ENCODE assay signal across 33 mouse cellular contexts in genomic region chr8:105688242-105688752, GRCm38 (mm10). TPM values are rescaled to one million over a fixed set of nuclear protein-coding genes. Genes with fewer than 3 reads are reported as not detected.
A peak's percentile ranks its signal among the peaks of the same experiment; 100 is the strongest.
DNase-seq lines count a peak whose midpoint lies in the region; ATAC-seq and TF ChIP-seq lines count a peak whose summit lies in the region.
"Had no signal": no experiment of that assay in that cellular context is flagged by ENCODE, and none has a peak within 500 bp of the region (broad histone marks: within the 10 kb centered on the region; RNA-seq: fewer than 3 reads in every experiment).

No protein-coding gene starts in this region.

- no peaks in the 10 kb centered on the region for H3K9me3 ChIP-seq in heart, embryonic 13.5 days
- 0 out of 2 replicates have a peak, but pooled peaks cover 3% of the 10 kb centered on the region for H3K9me3 ChIP-seq in heart, embryonic 10.5 days
- peaks cover 7% of the 10 kb centered on the region; the same call in 1 of the 2 replicates for H3K9me3 ChIP-seq in E14TG2a.4 (ENCODE audit: low read length)
- no peaks in the 10 kb centered on the region for H3K9me3 ChIP-seq in MEL (replicated peaks; ENCODE audit: insufficient read depth, low read length)
- H3K9me3 ChIP-seq in stomach, postnatal 0 days (ENCODE audit: control insufficient read depth, low read length) = no peaks in the 10 kb centered on the region
- H3K9me3 ChIP-seq: embryonic facial prominence, embryonic 13.5 days; forebrain, embryonic 13.5 days; heart, embryonic 15.5 days had no signal

- no peak overlapping the region for H3K4me2 ChIP-seq in heart, embryonic 13.5 days
- H3K4me2 ChIP-seq in stomach, postnatal 0 days (replicated peaks; ENCODE audit: low read depth) = no peak overlapping the region
- H3K4me2 ChIP-seq: embryonic facial prominence, embryonic 13.5 days; forebrain, embryonic 13.5 days; heart, embryonic 11.5 days; heart, embryonic 15.5 days; hindbrain, embryonic 14.5 days had no signal

- ATAC-seq in heart, embryonic 13.5 days (ENCODE audit: extremely low read depth, insufficient number of reproducible peaks, low FRiP score, low TSS enrichment) = no peak
- ATAC-seq in stomach, postnatal 0 days (ENCODE audit: low FRiP score, low TSS enrichment) = 0 out of 2 replicates have a peak, but pooled peaks have one; percentile 28
- no peak for ATAC-seq in megakaryocyte-erythroid progenitor cell, adult 5-6 weeks (replicated peaks; ENCODE audit: low FRiP score, low TSS enrichment, poor library complexity, severe bottlenecking)
- ATAC-seq: activated CD4-positive, CD25-positive, alpha-beta regulatory T cell, adult 4 months; forebrain, embryonic 13.5 days; forebrain, postnatal 0 days; hindbrain, postnatal 0 days; inflammation-experienced regulatory T-cells, adult 6 months had no signal

- WGBS in heart, embryonic 13.5 days = 30% methylated on average over 14 of the region's 14 CpGs
- WGBS in heart, embryonic 10.5 days = 41% methylated on average over 14 of the region's 14 CpGs
- WGBS in stomach, postnatal 0 days = 55% methylated on average over 14 of the region's 14 CpGs

- H3K27ac ChIP-seq in heart, embryonic 13.5 days (replicated peaks) = no peak overlapping the region
- H3K27ac ChIP-seq in heart, embryonic 10.5 days = no peak overlapping the region
- no peak overlapping the region for H3K27ac ChIP-seq in MEL (ENCODE audit: control insufficient read depth, low read depth, low read length)
- no peak overlapping the region for H3K27ac ChIP-seq in stomach, postnatal 0 days (replicated peaks)
- H3K27ac ChIP-seq: embryonic facial prominence, embryonic 10.5 days; embryonic facial prominence, embryonic 13.5 days; forebrain, embryonic 13.5 days; gastrocnemius, adult 2 months; heart, adult 2 months; heart, embryonic 15.5 days; hindbrain, embryonic 14.5 days; hindbrain, postnatal 0 days had no signal

- no peak for DNase-seq in heart, embryonic 10.5 days (ENCODE audit: low spot score)
- DNase-seq in MEL (ENCODE audit: low read depth, low spot score) = peak; percentile 34
- peak; percentile 34 for DNase-seq in stomach, postnatal 0 days (ENCODE audit: low spot score)
- DNase-seq in retina, embryonic 14.5 days (ENCODE audit: low spot score) = no peak
- DNase-seq in left cerebral cortex, adult 18-20 months (ENCODE audit: low spot score in 2 of 2) = no peak
- DNase-seq: adrenal gland, adult 8-10 months; adrenal gland, postnatal 25 days; cerebellum, adult 11-12 months; cerebellum, adult 8-10 months; cerebellum, postnatal 10 days; cerebellum, postnatal 36 days; embryo, embryonic 11 days; forebrain, postnatal 0 days; gastrocnemius, adult 2 months; gastrocnemius, postnatal 14 days; heart, adult 2 months; heart, postnatal 10 days; heart, postnatal 4 days had no signal

- no peak for TF ChIP-seq EP300 in MEL (IDR thresholded peaks at IDR 0.05; ENCODE audit: low read depth in 1 of 2, low read length in 2 of 2)
- TF ChIP-seq EP300 in stomach, postnatal 0 days (optimal IDR thresholded peaks at IDR 0.05) = no peak

- TF ChIP-seq CTCF in E14TG2a.4 (conservative IDR thresholded peaks at IDR 0.05; ENCODE audit: low read length) (no peak), MEL (IDR thresholded peaks at IDR 0.05 in 2 of 3, conservative IDR thresholded peaks at IDR 0.05 in 1 of 3; ENCODE audit: control insufficient read depth in 1 of 3, insufficient read depth in 1 of 3, low read depth in 2 of 3, low read length in 3 of 3, poor library complexity in 1 of 3, severe bottlenecking in 1 of 3) (no peak)
- no peak for TF ChIP-seq CTCF in stomach, postnatal 0 days (IDR thresholded peaks at IDR 0.05; ENCODE audit: low read depth)

- peak overlapping the region; percentile 38 for H3K9ac ChIP-seq in heart, embryonic 13.5 days
- no peak overlapping the region for H3K9ac ChIP-seq in MEL (ENCODE audit: control insufficient read depth, low read depth, low read length, poor library complexity, severe bottlenecking)
- no peak overlapping the region for H3K9ac ChIP-seq in stomach, postnatal 0 days (ENCODE audit: low read length)
- H3K9ac ChIP-seq: embryonic facial prominence, embryonic 13.5 days; forebrain, embryonic 13.5 days; forebrain, postnatal 0 days; heart, embryonic 15.5 days; hindbrain, embryonic 14.5 days had no signal

- TF ChIP-seq POLR2A in MEL (IDR thresholded peaks at IDR 0.05; ENCODE audit: control insufficient read depth in 1 of 2, insufficient read depth in 1 of 2, low read depth in 1 of 2, low read length in 2 of 2, poor library complexity in 1 of 2) = no peak

- no peaks in the 10 kb centered on the region for H3K79me2 ChIP-seq in MEL (ENCODE audit: control insufficient read depth, insufficient read depth, low read length, poor library complexity)

- peaks cover 22% of the 10 kb centered on the region for H3K36me3 ChIP-seq in heart, embryonic 13.5 days
- peaks cover 14% of the 10 kb centered on the region for H3K36me3 ChIP-seq in heart, embryonic 10.5 days
- peaks cover 23% of the 10 kb centered on the region for H3K36me3 ChIP-seq in E14TG2a.4 (ENCODE audit: insufficient read depth, low read length)
- no peaks in the 10 kb centered on the region; a peak in 1 of 4 replicates for H3K36me3 ChIP-seq in MEL (ENCODE audit: control insufficient read depth in 1 of 2, insufficient read depth in 2 of 2, low read length in 2 of 2)
- H3K36me3 ChIP-seq in stomach, postnatal 0 days (ENCODE audit: control insufficient read depth, insufficient read depth, low read length) = no peaks in the 10 kb centered on the region
- H3K36me3 ChIP-seq: heart, embryonic 15.5 days had no signal

- peaks cover 33% of the 10 kb centered on the region for H3K27me3 ChIP-seq in heart, embryonic 13.5 days (replicated peaks)
- peaks cover 26% of the 10 kb centered on the region for H3K27me3 ChIP-seq in heart, embryonic 10.5 days (ENCODE audit: insufficient read depth, poor library complexity, severe bottlenecking)
- peaks cover 50% of the 10 kb centered on the region for H3K27me3 ChIP-seq in E14TG2a.4 (ENCODE audit: insufficient read depth, low read length)
- no peaks in the 10 kb centered on the region for H3K27me3 ChIP-seq in MEL (ENCODE audit: control insufficient read depth in 1 of 2, insufficient read depth in 2 of 2, low read length in 2 of 2)
- H3K27me3 ChIP-seq in stomach, postnatal 0 days (ENCODE audit: control insufficient read depth, insufficient read depth, low read length) = no peaks in the 10 kb centered on the region
- H3K27me3 ChIP-seq: embryonic facial prominence, embryonic 13.5 days; forebrain, embryonic 13.5 days had no signal

- peaks cover 12% of the 10 kb centered on the region; the same call in 1 of the 2 replicates for H3K4me1 ChIP-seq in heart, embryonic 13.5 days
- H3K4me1 ChIP-seq in heart, embryonic 10.5 days = peaks cover 31% of the 10 kb centered on the region
- H3K4me1 ChIP-seq in E14TG2a.4 (replicated peaks; ENCODE audit: low read depth, low read length) = peaks cover 67% of the 10 kb centered on the region
- H3K4me1 ChIP-seq in MEL (ENCODE audit: control insufficient read depth in 1 of 2, insufficient read depth in 2 of 2, low read length in 2 of 2) = no peaks in the 10 kb centered on the region
- no peaks in the 10 kb centered on the region for H3K4me1 ChIP-seq in stomach, postnatal 0 days (replicated peaks; ENCODE audit: control insufficient read depth, insufficient read depth)
- H3K4me1 ChIP-seq: forebrain, embryonic 13.5 days had no signal

- no peak for TF ChIP-seq RAD21 in MEL (IDR thresholded peaks at IDR 0.05; ENCODE audit: low read depth, low read length)

- H3K4me3 ChIP-seq in heart, embryonic 13.5 days = no peak overlapping the region
- no peak overlapping the region; the same call in 1 of the 2 replicates for H3K4me3 ChIP-seq in heart, embryonic 10.5 days
- H3K4me3 ChIP-seq in E14TG2a.4 (replicated peaks; ENCODE audit: low read length) (peak overlapping the region; percentile 55), MEL (ENCODE audit: control insufficient read depth in 1 of 2, insufficient read depth in 1 of 2, low read depth in 2 of 2, low read length in 2 of 2) (no peak overlapping the region)
- H3K4me3 ChIP-seq in stomach, postnatal 0 days (ENCODE audit: low read depth, low read length) = no peak overlapping the region
- H3K4me3 ChIP-seq: embryonic facial prominence, embryonic 10.5 days; embryonic facial prominence, embryonic 13.5 days; erythroblast, embryonic 14.5 days; forebrain, embryonic 13.5 days; gastrocnemius, adult 2 months; heart, adult 2 months; heart, embryonic 15.5 days had no signal

RNA-seq across cellular contexts. Expression of gene Carmil2, which starts 2.2 kb away (rescaled TPM):
- 0.27 TPM in 2 replicates for polyA plus RNA-seq in heart, embryonic 13.5 days (2015; fragmentation: Nextera tagmentation; extraction: Ambion mirVana)
- 0.31 and 0.63 TPM in 2 replicates for polyA plus RNA-seq in heart, embryonic 10.5 days (2016; fragmentation: Nextera tagmentation; extraction: Ambion mirVana)
- total RNA-seq in MEL (2012; rRNA removed) = 7.9 and 9.5 TPM in 2 replicates
- 10 to 100 TPM in 1 of 2 experiments, not detected in 1; 62.7 TPM for polyA plus RNA-seq in MEL (2012; ENCODE audit: insufficient read depth in 1 of 2, insufficient read length in 2 of 2, low read depth in 1 of 2, low replicate concordance in 2 of 2, missing spikeins in 1 of 2)
- 0.58 and 0.61 TPM in 2 replicates for polyA plus RNA-seq in stomach, postnatal 0 days (2015; fragmentation: Nextera tagmentation; extraction: Ambion mirVana)
- total RNA-seq in left cerebral cortex, adult 18-20 months (2021) = 10 to 100 TPM; 60.0 to 64.6 TPM
- total RNA-seq in megakaryocyte-erythroid progenitor cell, adult 5-6 weeks (2014; fragmentation: Nextera tagmentation) = 5.7 and 7.1 TPM in 2 replicates
- total RNA-seq in megakaryocyte-erythroid progenitor cell, adult 5-6 weeks (2017) = 1.1 and 2.7 TPM in 2 replicates

RNA-seq across cellular contexts. Expression of gene Acd, which starts 12.6 kb away (rescaled TPM):
- polyA plus RNA-seq in heart, embryonic 13.5 days (2015; fragmentation: Nextera tagmentation; extraction: Ambion mirVana) = 41.6 and 44.0 TPM in 2 replicates
- polyA plus RNA-seq in heart, embryonic 10.5 days (2016; fragmentation: Nextera tagmentation; extraction: Ambion mirVana) = 46.6 and 52.9 TPM in 2 replicates
- total RNA-seq in MEL (2012; rRNA removed) = 7.5 and 9.3 TPM in 2 replicates
- polyA plus RNA-seq in MEL (2012; ENCODE audit: insufficient read depth in 1 of 2, insufficient read length in 2 of 2, low read depth in 1 of 2, low replicate concordance in 2 of 2, missing spikeins in 1 of 2) = 10 to 100 TPM in 1 of 2 experiments, not detected in 1; 53.9 TPM
- polyA plus RNA-seq in stomach, postnatal 0 days (2015; fragmentation: Nextera tagmentation; extraction: Ambion mirVana) = 26.7 and 30.7 TPM in 2 replicates
- total RNA-seq in left cerebral cortex, adult 18-20 months (2021) = 10 to 100 TPM; 53.7 to 57.3 TPM
- total RNA-seq in megakaryocyte-erythroid progenitor cell, adult 5-6 weeks (2014; fragmentation: Nextera tagmentation) = 60.3 and 83.6 TPM in 2 replicates
- 20.6 and 46.8 TPM in 2 replicates for total RNA-seq in megakaryocyte-erythroid progenitor cell, adult 5-6 weeks (2017)

RNA-seq across cellular contexts. Expression of gene Pard6a, which starts 12.7 kb away (rescaled TPM):
- polyA plus RNA-seq in heart, embryonic 13.5 days (2015; fragmentation: Nextera tagmentation; extraction: Ambion mirVana) = 11.6 and 11.9 TPM in 2 replicates
- polyA plus RNA-seq in heart, embryonic 10.5 days (2016; fragmentation: Nextera tagmentation; extraction: Ambion mirVana) = 12.8 and 14.1 TPM in 2 replicates
- 12.3 and 13.7 TPM in 2 replicates for total RNA-seq in MEL (2012; rRNA removed)
- polyA plus RNA-seq in MEL (2012; ENCODE audit: insufficient read depth in 1 of 2, insufficient read length in 2 of 2, low read depth in 1 of 2, low replicate concordance in 2 of 2, missing spikeins in 1 of 2) = 10 to 100 TPM in 1 of 2 experiments, not detected in 1; 20.5 TPM
- 12.4 and 13.0 TPM in 2 replicates for polyA plus RNA-seq in stomach, postnatal 0 days (2015; fragmentation: Nextera tagmentation; extraction: Ambion mirVana)
- total RNA-seq in left cerebral cortex, adult 18-20 months (2021) = 10 to 100 TPM; 41.2 to 46.1 TPM
- 9.1 and 16.5 TPM in 2 replicates for total RNA-seq in megakaryocyte-erythroid progenitor cell, adult 5-6 weeks (2014; fragmentation: Nextera tagmentation)
- total RNA-seq in megakaryocyte-erythroid progenitor cell, adult 5-6 weeks (2017) = 2.6 and 13.0 TPM in 2 replicates

RNA-seq across cellular contexts. Expression of gene 4933405L10Rik, which starts 19.2 kb away (rescaled TPM):
- polyA plus RNA-seq in heart, embryonic 13.5 days (2015; fragmentation: Nextera tagmentation; extraction: Ambion mirVana) = not detected in 2 replicates
- not detected in 2 replicates for polyA plus RNA-seq in heart, embryonic 10.5 days (2016; fragmentation: Nextera tagmentation; extraction: Ambion mirVana)
- 0.13 and 0.23 TPM in 2 replicates for total RNA-seq in MEL (2012; rRNA removed)
- under 1 TPM in 1 of 2 experiments, not detected in 1; 0.42 TPM for polyA plus RNA-seq in MEL (2012; ENCODE audit: insufficient read depth in 1 of 2, insufficient read length in 2 of 2, low read depth in 1 of 2, low replicate concordance in 2 of 2, missing spikeins in 1 of 2)
- 0.08 and 0.13 TPM in 2 replicates for polyA plus RNA-seq in stomach, postnatal 0 days (2015; fragmentation: Nextera tagmentation; extraction: Ambion mirVana)
- under 1 TPM in 1 of 2 experiments, not detected in 1; 0.49 TPM for total RNA-seq in left cerebral cortex, adult 18-20 months (2021)
- not detected in 2 replicates for total RNA-seq in megakaryocyte-erythroid progenitor cell, adult 5-6 weeks (2014; fragmentation: Nextera tagmentation)
- not detected in 2 replicates for total RNA-seq in megakaryocyte-erythroid progenitor cell, adult 5-6 weeks (2017)
- total RNA-seq: adrenal gland, adult 8-10 months; adrenal gland, postnatal 25 days; forebrain, postnatal 0 days; gastrocnemius, adult 2 months; gastrocnemius, postnatal 14 days; gastrocnemius, postnatal 4 days; heart, adult 2 months; heart, postnatal 10 days; heart, postnatal 4 days; hindbrain, postnatal 0 days had no signal
- polyA plus RNA-seq: activated CD4-positive, CD25-positive, alpha-beta regulatory T cell, adult 4 months; brain, embryonic 14.5 days; embryonic facial prominence, embryonic 10.5 days; erythroblast, embryonic 14.5 days; forebrain, embryonic 13.5 days; heart, adult 2 months; heart, embryonic 15.5 days; inflammation-experienced regulatory T-cells, adult 6 months had no signal

RNA-seq across cellular contexts. Expression of gene Enkd1, which starts 19.7 kb away (rescaled TPM):
- polyA plus RNA-seq in heart, embryonic 13.5 days (2015; fragmentation: Nextera tagmentation; extraction: Ambion mirVana) = 12.5 and 13.3 TPM in 2 replicates
- polyA plus RNA-seq in heart, embryonic 10.5 days (2016; fragmentation: Nextera tagmentation; extraction: Ambion mirVana) = 18.7 and 28.8 TPM in 2 replicates
- 22.0 TPM in 2 replicates for total RNA-seq in MEL (2012; rRNA removed)
- 10 to 100 TPM in 1 of 2 experiments, not detected in 1; 42.6 TPM for polyA plus RNA-seq in MEL (2012; ENCODE audit: insufficient read depth in 1 of 2, insufficient read length in 2 of 2, low read depth in 1 of 2, low replicate concordance in 2 of 2, missing spikeins in 1 of 2)
- polyA plus RNA-seq in stomach, postnatal 0 days (2015; fragmentation: Nextera tagmentation; extraction: Ambion mirVana) = 5.4 and 5.8 TPM in 2 replicates
- 10 to 100 TPM in 1 of 2 experiments, 1 to 10 TPM in 1; 9.5 to 11.2 TPM for total RNA-seq in left cerebral cortex, adult 18-20 months (2021)
- total RNA-seq in megakaryocyte-erythroid progenitor cell, adult 5-6 weeks (2014; fragmentation: Nextera tagmentation) = 15.8 and 25.4 TPM in 2 replicates
- 7.4 and 9.9 TPM in 2 replicates for total RNA-seq in megakaryocyte-erythroid progenitor cell, adult 5-6 weeks (2017)

Comparison
In these comparisons a context has a peak if more than half of its experiments do, and no peak if none do; other contexts are left out.
1. DNase-seq: peak in MEL (single experiment) and stomach, postnatal 0 days (single experiment); none in heart, embryonic 10.5 days (single experiment), retina, embryonic 14.5 days (single experiment) and left cerebral cortex, adult 18-20 months (0 of 2).
2. RNA of gene Carmil2, which starts 2.2 kb away (polyA plus RNA-seq): 62.7 TPM in MEL; 0.31 to 0.63 TPM in heart, embryonic 10.5 days, 0.58 to 0.61 TPM in stomach, postnatal 0 days and 0.27 TPM in heart, embryonic 13.5 days; every median in the first group is over 10 times any median in the second.